Mouse (Mus musculus): ENCODE measurements around the gene Ina.
"Not testable (repeated sequence)": the region's sequence is repeated elsewhere in the genome, so short reads cannot be mapped to it uniquely, and the experiment has no call there.

Gene Ina

DNA sequence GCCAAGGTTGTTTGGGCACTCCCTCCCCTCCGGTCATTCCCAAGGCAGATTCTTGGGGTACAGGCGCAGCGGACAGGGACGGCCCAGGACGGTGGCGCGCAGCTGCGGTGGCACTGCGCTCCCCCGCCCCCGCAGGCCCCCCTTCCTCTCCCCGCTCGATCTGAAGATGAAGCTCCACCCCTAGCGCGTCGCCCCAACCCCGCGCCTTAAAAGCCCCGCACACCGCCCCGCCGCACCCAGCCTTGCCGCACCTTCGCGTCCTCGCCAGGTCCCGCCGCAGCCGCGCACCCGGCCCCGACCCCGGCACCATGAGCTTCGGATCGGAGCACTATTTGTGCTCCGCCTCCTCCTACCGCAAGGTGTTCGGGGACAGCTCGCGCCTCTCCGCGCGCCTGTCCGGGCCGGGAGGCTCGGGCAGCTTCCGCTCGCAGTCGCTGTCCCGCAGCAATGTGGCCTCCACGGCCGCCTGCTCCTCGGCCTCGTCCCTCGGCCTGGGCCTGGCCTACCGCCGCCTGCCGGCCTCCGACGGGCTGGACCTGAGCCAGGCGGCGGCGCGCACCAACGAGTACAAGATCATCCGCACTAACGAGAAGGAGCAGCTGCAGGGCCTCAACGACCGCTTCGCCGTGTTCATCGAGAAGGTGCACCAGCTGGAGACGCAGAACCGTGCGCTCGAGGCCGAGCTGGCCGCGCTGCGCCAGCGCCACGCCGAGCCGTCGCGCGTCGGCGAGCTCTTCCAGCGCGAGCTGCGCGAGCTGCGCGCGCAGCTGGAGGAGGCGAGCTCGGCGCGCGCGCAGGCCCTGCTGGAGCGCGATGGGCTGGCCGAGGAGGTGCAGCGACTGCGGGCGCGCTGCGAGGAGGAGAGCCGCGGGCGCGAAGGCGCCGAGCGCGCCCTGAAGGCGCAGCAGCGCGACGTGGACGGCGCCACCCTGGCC lies at the start of gene Ina, which contains the start of gene Nt5c2:
Gene Ina, plus strand, starts transcription at position 252 of the 935 bp plus-strand sequence.
Gene Nt5c2, minus strand, starts transcription at position 707 of the 935 bp plus-strand sequence.
- peak in 1 of 2 experiments; percentile 8 for DNase-seq

DNA sequence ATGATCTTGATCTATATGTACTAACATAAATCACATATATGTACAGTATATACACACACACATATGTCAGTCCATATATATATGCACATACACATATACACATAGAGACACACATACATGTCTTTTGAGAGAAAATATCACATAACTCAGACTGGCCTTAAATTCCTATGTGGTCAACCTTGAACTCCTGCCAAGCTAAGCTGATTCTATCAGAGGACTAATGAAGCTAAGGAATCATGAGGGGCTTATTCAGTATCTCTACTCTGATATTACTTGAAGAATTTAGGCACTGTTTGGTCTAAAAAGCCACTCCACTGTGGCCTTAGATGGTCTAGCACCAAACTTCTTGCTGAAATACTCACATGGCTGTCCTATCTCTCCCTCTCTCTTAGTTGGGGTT lies 49.0 kb upstream of the Ina start:
- DNase-seq, result no peak

DNA sequence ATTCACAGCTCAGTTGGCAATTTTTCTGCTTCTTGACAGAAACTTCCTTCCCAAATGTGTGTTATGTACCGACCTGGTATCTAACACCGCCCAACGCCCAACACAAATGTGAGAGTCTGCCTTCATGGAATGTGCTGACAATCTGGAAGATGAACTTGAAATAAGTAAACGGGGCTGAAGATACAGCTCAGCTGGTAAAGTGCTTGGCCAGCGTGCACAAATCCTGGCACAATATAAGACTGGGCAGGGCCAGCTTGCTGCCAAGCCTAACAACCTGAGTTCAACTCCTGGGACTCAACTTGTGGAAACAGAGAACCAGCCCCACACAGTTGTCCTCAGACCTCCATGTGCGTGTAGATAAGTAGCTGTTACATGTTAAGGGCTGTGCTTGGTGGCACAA lies 48.2 kb upstream of the Ina start:
- DNase-seq, result peak; percentile 61

DNA sequence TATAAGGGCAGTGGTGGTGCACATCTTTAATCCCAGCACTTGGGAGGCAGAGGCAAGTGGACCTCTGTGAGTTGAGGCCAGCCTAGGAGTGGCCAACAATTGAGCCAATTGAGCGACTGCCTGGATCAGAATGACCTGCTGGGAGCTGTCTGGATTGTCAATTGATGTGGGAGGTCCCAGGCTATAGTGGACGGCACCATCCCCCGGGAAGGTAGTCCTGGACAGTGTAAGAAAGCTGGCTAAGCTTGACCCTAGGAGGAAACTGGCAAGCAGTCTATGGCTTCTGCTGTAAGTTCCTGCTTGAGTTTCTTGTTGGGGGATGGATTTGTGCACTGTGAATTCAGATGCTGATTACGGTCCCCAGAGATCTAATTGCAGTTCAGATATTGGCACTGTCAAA lies 46.6 kb upstream of the Ina start:
- no peak for DNase-seq

DNA sequence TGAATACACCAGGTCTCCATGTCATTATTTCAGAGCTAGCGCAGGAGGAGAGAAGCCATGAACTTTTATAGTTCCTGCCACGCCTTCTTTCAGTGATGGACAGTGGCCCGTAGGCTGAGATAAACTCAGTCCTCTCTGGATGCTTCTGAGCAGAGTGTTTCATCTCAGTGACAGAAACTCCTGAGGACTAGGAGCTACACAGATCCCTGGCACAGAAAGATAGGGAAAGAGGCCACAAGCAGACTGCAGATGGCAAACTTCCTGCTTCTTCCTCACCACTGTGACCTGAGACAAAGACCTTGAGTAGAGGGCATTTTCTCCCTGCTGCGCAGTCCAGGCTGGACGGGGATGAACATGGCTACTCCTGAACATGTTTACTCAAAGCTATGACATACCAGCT lies 45.7 kb upstream of the Ina start:
- DNase-seq, result no peak

DNA sequence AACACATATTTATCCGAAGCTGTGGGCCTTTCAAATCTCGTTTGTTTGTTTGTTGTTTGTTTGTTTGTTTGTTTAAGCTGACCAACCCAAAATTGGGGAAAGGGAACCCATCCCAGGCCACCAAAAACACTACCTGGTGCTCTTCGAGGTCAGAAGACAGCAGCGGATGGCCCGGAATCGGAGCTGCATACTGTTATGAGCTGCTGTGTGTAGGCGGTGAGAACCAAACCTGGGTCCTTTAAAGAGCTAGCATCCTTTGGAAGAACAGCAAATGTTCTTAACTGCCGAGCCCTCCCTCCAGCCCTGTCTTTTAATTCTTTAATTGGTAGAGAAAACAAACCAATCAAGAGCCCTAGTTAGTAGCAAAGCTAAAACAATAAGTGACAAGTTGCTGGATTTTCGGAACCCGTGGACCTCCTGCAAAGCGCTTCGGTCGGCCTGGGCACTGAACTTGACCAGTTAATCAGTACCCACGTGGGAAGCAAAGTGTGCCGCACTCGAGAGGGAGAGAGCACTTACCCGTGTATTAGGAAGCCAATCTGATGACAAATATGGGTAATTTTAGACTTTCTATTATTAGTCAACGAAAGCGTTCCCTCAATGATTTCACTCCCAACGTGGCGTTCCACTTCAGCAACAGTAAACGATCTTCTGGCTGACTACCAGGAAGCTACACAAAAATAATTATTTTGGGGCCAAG lies 45.1 kb upstream of the Ina start:
- peak; percentile 86 to 88 for DNase-seq

DNA sequence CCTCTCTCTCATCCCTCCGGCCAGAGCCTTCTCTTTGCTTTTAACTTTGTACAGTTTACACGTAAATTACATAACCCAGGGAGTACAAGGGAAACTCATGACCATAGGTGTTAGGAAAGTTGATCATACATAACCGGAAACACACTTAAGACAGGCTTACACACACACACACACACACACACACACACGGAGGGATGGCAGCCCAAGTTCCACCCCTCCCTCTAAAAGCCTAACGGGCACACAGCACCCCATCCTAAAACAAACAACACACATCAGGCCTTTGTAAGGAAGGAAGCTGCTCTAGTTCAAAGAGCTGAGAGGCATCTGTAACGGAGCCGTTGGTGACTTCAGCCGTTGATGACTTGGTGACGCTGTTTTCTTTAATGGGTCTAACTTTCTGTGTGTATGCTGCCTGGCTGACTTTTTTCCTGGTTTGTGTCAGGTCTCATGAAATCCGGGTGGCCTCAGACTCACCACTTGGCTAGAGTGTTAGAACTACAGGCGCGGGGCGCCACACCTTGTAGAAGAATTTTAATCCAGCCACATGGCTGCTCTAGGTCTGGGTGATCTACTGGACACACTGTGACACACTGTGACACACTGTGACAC lies 44.3 kb upstream of the Ina start:
- DNase-seq, result no peak

DNA sequence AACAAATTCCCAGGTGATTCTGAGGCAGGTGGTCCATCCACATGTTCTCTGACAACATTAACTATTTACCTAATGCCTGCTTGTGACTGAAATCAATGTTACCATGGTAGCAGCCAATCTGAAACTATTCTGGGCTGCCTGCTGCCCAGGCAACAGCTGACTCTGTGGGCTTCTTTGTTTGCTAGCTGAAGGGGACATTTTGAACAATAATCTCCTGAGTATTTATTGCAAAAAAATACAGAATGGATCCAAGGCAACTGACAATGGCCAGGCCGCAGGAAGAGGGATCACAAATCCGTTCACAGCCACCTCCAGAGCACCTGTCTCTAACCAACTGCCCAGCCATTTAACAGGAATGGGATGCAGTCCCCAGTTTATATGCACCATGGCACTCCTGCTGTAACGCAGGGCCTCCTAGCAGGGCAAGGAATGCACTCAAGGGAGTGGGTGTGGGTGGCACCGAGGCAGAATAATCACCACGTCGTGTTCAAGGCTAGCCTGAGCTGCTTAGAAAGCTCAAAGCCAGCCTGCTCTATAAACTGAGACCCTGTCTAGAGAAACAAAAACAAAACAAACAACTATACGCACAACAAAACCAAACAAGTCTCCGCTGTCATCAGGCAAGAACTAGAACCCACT lies 43.3 kb upstream of the Ina start:
- no peak for DNase-seq

DNA sequence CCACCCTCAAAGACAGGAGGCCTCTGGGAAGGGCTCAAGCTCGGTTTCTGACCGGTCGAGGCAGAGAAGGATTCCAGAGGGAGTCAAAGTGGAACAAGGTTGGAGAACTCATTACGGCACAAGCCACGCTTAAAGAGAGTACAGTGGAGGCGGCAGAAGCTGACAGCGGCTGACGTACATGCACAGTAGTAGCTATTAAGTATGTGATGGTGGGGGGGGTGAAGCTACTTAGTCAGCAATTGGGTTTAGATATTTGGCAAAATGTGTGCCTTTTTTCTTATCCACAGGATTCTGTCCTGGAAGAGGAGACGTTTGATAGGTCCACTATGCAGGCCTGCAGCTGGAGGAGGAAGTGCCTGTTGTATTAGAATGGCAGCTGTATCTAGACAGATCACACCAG lies 42.8 kb upstream of the Ina start:
- no peak for DNase-seq

DNA sequence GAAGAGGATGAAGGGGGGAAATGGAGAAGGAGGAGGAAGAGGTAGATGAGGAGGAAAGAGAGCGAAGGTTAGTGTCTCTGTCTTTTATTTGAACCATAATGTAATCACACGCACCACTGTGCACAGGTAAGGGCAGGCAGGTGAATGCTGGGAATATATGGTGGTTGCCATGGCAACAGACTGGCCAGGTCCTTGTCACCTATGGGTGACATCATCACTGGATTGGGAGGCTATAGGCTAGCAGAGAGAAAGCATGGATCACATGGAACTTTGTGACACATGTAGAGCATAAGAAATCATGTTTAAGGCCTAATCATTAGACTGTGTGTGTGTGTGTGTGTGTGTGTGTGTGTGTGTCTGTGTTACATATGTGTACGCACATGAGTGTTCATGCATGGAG lies 42.3 kb upstream of the Ina start:
- no peak for DNase-seq

DNA sequence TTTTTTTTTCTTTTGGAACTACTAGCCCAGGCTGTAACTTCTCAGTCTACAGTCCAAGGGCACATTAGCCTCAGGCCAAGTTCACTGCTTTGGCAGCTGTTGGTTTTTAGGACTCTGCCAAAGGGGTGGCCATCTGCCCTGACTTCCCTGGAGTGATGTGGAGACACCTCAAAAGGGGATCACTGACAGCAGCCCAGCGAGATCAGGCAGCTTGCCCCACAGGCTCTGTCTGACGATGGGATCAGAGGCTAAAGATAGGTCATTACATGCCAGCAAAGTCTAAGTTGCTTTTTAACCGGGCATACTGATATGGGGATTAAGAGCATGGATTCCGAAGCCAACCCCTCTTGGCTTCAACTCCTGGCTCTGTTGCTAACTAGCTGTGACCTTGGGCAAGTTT lies 38.9 kb upstream of the Ina start:
- peak; percentile 65 to 73 for DNase-seq

DNA sequence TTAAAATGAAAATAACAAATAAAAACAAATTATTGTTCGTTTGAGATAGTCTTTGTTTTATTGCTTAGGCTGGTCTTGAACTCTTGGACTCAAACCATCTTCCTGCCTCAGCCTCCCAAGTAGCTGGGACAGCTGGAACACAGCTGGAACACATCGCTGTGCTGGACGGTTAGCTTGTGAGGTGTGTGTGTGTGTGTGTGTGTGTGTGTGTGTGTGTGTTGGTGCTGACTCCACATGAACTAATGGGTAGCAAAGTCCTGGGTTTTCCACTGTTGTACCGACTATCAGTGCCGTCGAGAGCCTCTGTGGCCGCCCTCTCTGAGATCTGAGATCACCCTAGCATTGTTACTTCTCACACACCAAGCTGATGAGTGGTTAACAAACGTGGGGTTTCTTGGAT lies 38.5 kb upstream of the Ina start:
- no peak for DNase-seq

DNA sequence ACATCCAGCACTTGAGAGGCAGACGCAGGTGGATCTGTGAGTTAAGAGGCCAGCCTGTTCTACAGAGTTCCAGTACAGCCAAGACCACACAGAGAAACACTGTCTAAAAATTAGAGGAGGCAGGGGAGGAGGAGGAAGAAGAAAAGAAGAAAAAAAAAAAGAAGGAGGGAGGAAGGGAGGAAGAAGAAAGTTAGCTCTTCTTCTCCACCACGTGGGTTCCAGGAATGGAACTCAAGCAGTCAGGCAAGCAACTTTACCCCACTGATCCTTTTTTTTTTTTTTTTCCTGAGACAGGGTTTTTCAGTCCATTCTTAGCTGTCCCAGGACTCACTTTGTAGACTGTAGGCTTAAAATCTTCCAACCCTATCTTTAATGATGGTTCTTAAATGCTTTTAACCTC lies 37.8 kb upstream of the Ina start:
- no peak for DNase-seq

DNA sequence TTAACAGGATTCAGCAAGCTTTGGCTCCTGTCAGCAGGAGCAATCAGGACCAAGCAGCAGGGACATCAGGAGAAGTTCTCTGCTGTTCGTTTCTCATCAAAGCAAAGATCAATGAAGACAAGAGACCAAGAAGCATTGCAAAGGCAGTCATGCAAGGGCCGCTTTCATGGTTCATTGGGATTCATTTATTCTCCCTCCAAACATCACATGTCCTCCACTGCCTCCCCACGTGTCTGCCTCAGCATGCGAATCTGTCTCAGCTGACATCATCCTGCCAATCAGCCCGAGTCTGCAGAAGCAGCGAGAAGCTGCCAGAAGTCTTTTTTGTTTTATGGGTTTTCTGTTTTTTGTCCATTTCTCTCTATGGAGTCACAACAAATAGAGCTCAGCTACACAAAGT lies 37.0 kb upstream of the Ina start:
- peak; percentile 84 to 89 for DNase-seq

DNA sequence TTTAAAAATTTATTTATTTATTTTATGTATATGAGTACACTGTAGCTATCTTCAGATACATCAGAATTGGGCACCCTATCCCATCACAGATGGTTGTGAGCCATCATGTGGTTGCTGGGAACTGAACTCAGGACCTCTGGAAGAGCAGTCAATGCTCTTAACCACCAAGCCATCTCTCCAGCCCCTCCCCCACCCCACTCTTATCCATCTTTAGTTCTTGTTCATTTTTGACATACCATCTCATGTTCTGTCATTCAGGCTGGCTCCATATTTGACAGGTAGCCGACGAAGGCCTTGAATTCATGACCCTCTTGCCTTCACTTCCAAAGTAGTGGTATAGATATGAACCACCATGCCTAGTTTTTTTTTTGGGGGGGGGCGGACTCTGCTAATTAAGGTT lies 36.4 kb upstream of the Ina start:
- not testable (repeated sequence) for DNase-seq

DNA sequence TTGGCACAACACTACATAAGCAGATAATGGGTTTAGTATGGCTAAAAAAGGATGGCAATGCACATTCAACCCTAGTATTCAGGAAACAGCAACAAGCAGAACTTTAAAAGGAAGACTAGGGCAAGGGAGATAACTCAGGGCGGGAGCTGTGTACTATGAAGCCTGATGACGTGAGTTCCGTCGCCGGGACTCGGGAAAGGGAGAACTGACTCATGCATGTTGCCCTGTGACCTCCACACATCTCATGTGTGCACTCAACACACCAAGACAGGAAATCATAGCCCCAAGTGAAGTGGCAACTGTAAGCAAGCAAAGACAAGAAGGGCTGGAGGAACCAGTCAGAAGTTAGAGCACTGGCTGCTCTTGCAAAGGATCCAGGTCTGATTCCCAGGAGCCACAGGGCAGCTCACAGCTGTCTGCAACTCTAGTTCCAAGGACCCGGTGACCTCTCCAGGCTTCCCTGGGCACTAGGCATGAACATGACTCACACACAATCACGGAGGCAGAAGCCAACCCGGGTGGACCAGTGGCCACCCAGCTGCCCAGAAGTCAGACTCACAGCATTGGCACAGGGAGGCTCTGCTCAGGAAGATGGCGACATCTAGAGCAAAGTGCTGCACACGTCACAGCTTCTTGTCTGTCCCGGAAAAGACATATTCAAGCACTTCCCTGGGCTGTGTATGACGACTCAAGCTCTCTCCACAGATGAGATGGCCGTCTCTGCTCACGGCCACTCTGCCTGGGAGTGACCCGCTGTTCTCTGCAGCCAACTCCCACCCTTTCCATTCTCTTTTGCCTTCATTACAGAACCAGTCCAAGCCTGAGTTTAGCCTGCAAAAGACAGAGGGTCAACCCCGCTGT lies 35.3 kb upstream of the Ina start:
- peak in 1 of 2 experiments; percentile 44 for DNase-seq

DNA sequence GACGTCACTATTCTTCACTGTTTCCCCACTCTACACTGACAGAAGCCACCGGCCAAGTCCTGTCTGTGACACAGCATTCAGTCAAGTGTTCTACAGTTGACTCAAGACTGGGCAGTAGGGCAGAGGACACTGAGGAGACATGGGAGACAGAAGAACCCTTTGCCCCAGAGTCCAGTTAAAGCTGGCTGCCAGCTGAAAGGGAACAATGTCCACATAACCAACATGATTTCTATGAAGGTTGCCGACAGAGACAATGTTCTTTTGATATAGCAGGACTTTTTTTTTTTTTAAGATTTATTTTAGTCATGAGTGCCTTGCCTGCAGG lies 34.8 kb upstream of the Ina start:
- DNase-seq, result peak; percentile 67 to 77

DNA sequence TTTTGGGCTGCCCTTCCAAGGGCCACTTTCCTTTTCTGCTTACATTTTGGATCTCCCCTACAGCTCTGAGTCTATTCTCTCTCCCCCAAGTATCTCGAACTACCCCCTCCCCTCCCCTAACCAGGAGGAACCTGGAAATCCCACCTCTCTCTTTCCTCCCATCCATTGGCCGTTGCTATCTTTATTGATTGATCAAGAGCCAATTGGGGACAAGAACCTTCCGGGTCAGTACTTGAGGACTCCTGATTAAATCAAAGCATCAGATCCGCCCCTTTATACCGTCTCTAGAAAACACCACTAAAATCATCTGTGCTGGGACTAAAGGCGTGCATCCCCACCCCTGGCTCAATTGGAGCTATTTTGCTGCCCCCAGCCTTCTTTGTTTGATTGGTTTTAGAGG lies 33.0 kb upstream of the Ina start:
- DNase-seq, result no peak

DNA sequence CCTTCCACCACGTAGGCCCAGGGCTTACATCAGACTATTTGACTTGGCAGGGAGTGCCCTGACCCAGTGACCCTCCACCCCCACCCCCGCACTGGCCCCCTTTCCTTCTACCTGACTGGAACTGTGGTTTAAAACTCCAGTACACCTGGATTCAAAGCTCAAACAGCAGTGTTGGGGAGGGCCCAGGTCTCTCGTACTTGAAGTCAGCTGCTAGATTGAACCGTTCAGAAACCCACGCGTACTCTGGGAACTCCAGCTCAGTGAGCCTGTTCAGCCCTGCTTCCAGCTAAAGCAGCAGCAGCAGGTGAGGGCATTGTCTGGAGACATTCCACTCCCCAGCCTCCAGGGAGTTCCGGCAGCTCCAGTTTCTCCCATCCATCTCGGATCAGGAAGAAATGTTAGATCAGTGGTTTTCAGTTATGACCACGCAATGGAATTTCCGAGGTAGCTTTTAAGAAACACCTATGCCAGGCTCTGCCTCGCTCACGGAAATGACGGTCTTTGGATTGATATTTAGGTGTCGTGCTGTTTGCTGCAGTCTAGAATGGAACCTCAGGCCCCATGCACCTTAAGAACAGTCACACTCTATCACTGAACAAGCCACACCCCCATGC lies 31.0 kb upstream of the Ina start:
- DNase-seq, result no peak

DNA sequence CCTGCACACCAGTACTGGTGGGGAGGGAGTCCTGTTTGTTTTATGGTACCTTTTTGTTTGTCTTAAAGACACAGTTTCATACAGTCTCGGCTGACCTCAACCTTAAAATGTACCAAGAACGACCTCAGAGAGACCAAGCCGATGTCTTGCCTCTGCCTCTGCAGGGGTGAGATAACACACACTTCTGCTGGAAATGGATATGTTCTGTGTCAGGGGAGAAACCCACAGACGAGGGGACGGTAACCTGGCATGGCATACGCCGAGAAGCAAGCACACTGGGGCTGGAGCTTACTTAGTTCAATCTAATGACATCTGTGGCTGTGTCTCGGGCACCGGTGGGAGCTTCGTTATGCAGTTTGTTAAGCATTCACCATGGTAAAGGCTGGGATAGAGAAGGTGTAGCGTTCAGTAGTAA lies 30.5 kb upstream of the Ina start:
- no peak for DNase-seq

DNA sequence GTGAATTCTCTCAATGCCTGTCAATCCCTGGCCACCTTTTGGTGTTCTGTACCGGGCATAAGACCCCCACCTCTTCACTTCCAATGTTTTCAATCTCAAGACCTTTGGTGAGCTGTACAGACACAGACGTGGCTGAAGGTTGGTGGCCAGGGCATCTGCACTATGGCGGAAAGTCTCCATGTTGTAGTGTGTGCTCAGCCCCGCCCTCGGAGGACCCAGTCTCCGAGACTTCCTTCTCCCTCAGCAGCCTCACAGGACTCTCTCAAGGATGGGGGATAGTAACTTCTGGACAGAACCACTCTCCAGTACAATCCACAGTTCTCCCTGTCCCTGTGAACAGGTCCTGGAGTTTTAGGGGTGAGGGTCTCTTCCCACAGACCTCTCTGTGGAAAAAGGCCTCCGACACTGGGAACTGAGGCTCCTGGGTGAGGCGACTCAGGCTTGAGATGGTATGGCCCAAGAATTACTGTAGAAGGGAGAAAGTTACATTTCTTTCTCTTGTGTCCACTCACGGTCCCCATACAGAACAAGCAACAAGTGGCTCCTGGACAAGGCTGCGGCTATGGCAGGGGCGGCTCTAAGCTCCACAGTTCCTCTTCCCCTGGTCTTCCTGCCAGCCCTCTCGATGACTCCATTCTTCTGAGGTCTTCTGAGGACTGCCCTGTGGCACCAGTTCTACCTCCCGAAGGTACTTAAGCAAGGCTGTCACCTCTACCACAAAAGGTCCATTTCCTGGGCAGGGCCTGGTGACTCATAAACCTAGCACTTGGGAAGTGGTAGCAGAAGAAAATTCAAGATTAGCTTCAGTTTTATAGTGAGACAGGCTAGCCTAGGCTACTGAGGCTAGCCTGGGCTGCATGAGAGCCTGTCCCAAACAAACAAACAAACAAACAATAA lies 29.5 kb upstream of the Ina start:
- DNase-seq, result no peak
